Mouse (Mus musculus): ENCODE measurements around the gene Tial1. TPM values are rescaled to one million over a fixed set of nuclear protein-coding genes. Genes with fewer than 3 reads are reported as not detected.

The Tial1 gene
- total RNA-seq, 2 experiments from 2014 or later: 68.0 to 157 TPM

Other genes with a start within 250 kb of the Tial1 start
- gene Armc5, start 224.4 kb downstream of the Tial1 start, total RNA-seq (2014; fragmentation: Nextera tagmentation): 6.0 and 15.4 TPM in 2 replicates
- gene Armc5, start 224.4 kb downstream of the Tial1 start, total RNA-seq (2017): 9.3 and 9.6 TPM in 2 replicates
- gene 9130023H24Rik, start 223.7 kb downstream of the Tial1 start, total RNA-seq (2014; fragmentation: Nextera tagmentation): 1.8 and 2.3 TPM in 2 replicates
- 5.2 and 6.6 TPM in 2 replicates for gene 9130023H24Rik, start 223.7 kb downstream of the Tial1 start, total RNA-seq (2017)
- 0.06 and 1.2 TPM in 2 replicates for gene Tgfb1i1, start 214.9 kb downstream of the Tial1 start, total RNA-seq (2014; fragmentation: Nextera tagmentation)
- gene Tgfb1i1, start 214.9 kb downstream of the Tial1 start, total RNA-seq (2017): not detected in 2 replicates
- not detected in 2 replicates for gene Slc5a2, start 196.1 kb downstream of the Tial1 start, total RNA-seq (2014; fragmentation: Nextera tagmentation)
- not detected in 2 replicates for gene Slc5a2, start 196.1 kb downstream of the Tial1 start, total RNA-seq (2017)
- gene BC017158, start 163.5 kb downstream of the Tial1 start, total RNA-seq (2014; fragmentation: Nextera tagmentation): 37.7 and 45.6 TPM in 2 replicates
- 18.4 and 24.8 TPM in 2 replicates for gene BC017158, start 163.5 kb downstream of the Tial1 start, total RNA-seq (2017)
- 89.9 and 96.4 TPM in 2 replicates for gene Rgs10, start 43.0 kb downstream of the Tial1 start, total RNA-seq (2014; fragmentation: Nextera tagmentation)
- 36.1 and 66.2 TPM in 2 replicates for gene Rgs10, start 43.0 kb downstream of the Tial1 start, total RNA-seq (2017)
- gene Bag3, start 61.9 kb upstream of the Tial1 start, total RNA-seq (2014; fragmentation: Nextera tagmentation): 8.0 and 9.8 TPM in 2 replicates
- gene Bag3, start 61.9 kb upstream of the Tial1 start, total RNA-seq (2017): 5.6 and 7.0 TPM in 2 replicates
- 9.5 and 11.4 TPM in 2 replicates for gene Inpp5f, start 149.6 kb upstream of the Tial1 start, total RNA-seq (2014; fragmentation: Nextera tagmentation)
- gene Inpp5f, start 149.6 kb upstream of the Tial1 start, total RNA-seq (2017): 8.7 and 17.9 TPM in 2 replicates